Mouse (Mus musculus) gastrocnemius, postnatal 36 days (tissue): ENCODE results near the gene Cd300lf. TPM values are rescaled to one million over a fixed set of nuclear protein-coding genes. Genes with fewer than 3 reads are reported as not detected.

Experiments used
- DNase-seq, 2 experiments: peaks; one replicate each; pipeline ENCODE4 v3.0.0; 2022
- intact Hi-C: fragments of 180-260 bp; cut with DNase I; formaldehyde crosslinking; loops from one replicate; pipeline ENCODE4 v1.15.1; 2025
- total RNA-seq, 2 experiments: library from RNA; stranded (reverse); gene quantifications; 2 replicates each; pipeline ENCODE4 v1.2.3; 2021

Cd300lf gene
- total RNA-seq, 2 experiments from 2014 or later = not detected

- DNase-seq = no peak
- intact Hi-C loops = loop anchor here (1.0 kb wide), 1 partner anchor 21 kb away; no protein-coding TSS in a partner anchor
These were observed 27.9 kb upstream of the Cd300lf start for GRCm38 (mm10) chr11:115161578-115162204.

- intact Hi-C loops = loop anchor here (1.0 kb wide), 1 partner anchor 21 kb away; no protein-coding TSS in a partner anchor
- peak; percentile 62 to 73 for DNase-seq
These were observed 27.2 kb upstream of the Cd300lf start for GRCm38 (mm10) chr11:115160883-115161577.

- intact Hi-C loops = no loop called here
- DNase-seq = peak; percentile 67 to 82
These were observed 26.4 kb upstream of the Cd300lf start for GRCm38 (mm10) chr11:115160016-115160797.

GRCm38 (mm10) chr11:115157933-115158719, 24.3 kb upstream of the Cd300lf start:
- no peak for DNase-seq

GRCm38 (mm10) chr11:115155053-115155634, 21.4 kb upstream of the Cd300lf start:
- intact Hi-C loops = no loop called here

More at GRCm38 (mm10) chr11:115157933-115158719, 24.3 kb upstream of the Cd300lf start:
- intact Hi-C loops = loop anchor here (2.0 kb wide), 1 partner anchor 113 kb away; no protein-coding TSS in a partner anchor

GRCm38 (mm10) chr11:115153699-115154292, 20.0 kb upstream of the Cd300lf start:
- DNase-seq = peak; percentile 60 to 66
- intact Hi-C loops = loop anchor here (1.0 kb wide), 1 partner anchor 70 kb away; no protein-coding TSS in a partner anchor

More at GRCm38 (mm10) chr11:115155053-115155634, 21.4 kb upstream of the Cd300lf start:
- no peak for DNase-seq

- intact Hi-C loops = loop anchor here (1.0 kb wide), 1 partner anchor 70 kb away; no protein-coding TSS in a partner anchor
- DNase-seq = no peak
These were observed 19.3 kb upstream of the Cd300lf start for GRCm38 (mm10) chr11:115153088-115153487.

GRCm38 (mm10) chr11:115151755-115152429, 18.1 kb upstream of the Cd300lf start:
- intact Hi-C loops = no loop called here
- DNase-seq = no peak

- DNase-seq = no peak
- intact Hi-C loops = no loop called here
These were observed 17.0 kb upstream of the Cd300lf start for GRCm38 (mm10) chr11:115150741-115151254.

- no peak for DNase-seq
- intact Hi-C loops = no loop called here
These were observed 14.0 kb upstream of the Cd300lf start for GRCm38 (mm10) chr11:115147813-115148212.

- DNase-seq = no peak
- intact Hi-C loops = no loop called here
These were observed 8.2 kb upstream of the Cd300lf start for GRCm38 (mm10) chr11:115141970-115142369.

- intact Hi-C loops = no loop called here
- no peak for DNase-seq
These were observed 4.9 kb upstream of the Cd300lf start for GRCm38 (mm10) chr11:115138597-115139262.

- no peak for DNase-seq
- intact Hi-C loops = no loop called here
These were observed 1.9 kb downstream of the Cd300lf start for GRCm38 (mm10) chr11:115131768-115132381.

- DNase-seq = no peak
- intact Hi-C loops = loop anchor here (5.0 kb wide), 1 partner anchor 142 kb away; the partner anchor contains the start of gene Cd300ld
These were observed 4.2 kb downstream of the Cd300lf start for GRCm38 (mm10) chr11:115129508-115130126.

GRCm38 (mm10) chr11:115128483-115128882, 5.3 kb downstream of the Cd300lf start:
- DNase-seq = no peak
- intact Hi-C loops = loop anchor here (5.0 kb wide), 1 partner anchor 141 kb away; the partner anchor contains the start of gene Cd300ld

GRCm38 (mm10) chr11:115119409-115119808, 14.4 kb downstream of the Cd300lf start:
- intact Hi-C loops = no loop called here
- no peak for DNase-seq

- no peak for DNase-seq
- intact Hi-C loops = no loop called here
These were observed 21.6 kb downstream of the Cd300lf start for GRCm38 (mm10) chr11:115112196-115112595.
